Mouse (Mus musculus) hindbrain, embryonic 16.5 days (tissue): ENCODE measurements around the gene Bbs2. TPM values are rescaled to one million over a fixed set of nuclear protein-coding genes. Genes with fewer than 3 reads are reported as not detected.
"Not testable (repeated sequence)": the region's sequence is repeated elsewhere in the genome, so short reads cannot be mapped to it uniquely, and the experiment has no call there.

Source experiments
- ATAC-seq: fragments of 200-750 bp; cut with Nextera tagmentation; 2 replicates; pipeline ENCODE4 v1.8.0; 2017; ENCODE audit warnings: moderate TSS enrichment, moderate library complexity
- H3K27ac ChIP-seq: fragments of 300-500 bp; sonication (generic); 2 replicates; pipeline ENCODE4 v1.5.1; 2014; ENCODE audit warnings: low read depth, mild to moderate bottlenecking, control low read depth, low read length, moderate library complexity
- H3K27me3 ChIP-seq: fragments of 300-500 bp; sonication (generic); replicated peaks from 2 replicates; pipeline ENCODE4 v1.6.1; 2014; ENCODE audit warnings: low read length; ENCODE audit not compliant: control insufficient read depth, insufficient read depth
- H3K36me3 ChIP-seq: fragments of 300-500 bp; sonication (generic); 2 replicates; pipeline ENCODE4 v1.6.1; 2014; ENCODE audit warnings: mild to moderate bottlenecking, low read length, moderate library complexity, mixed read lengths; ENCODE audit not compliant: control insufficient read depth, insufficient read depth
- H3K4me1 ChIP-seq: fragments of 300-500 bp; sonication (generic); 2 replicates; pipeline ENCODE4 v1.6.1; 2014; ENCODE audit warnings: low read depth, low read length; ENCODE audit not compliant: control insufficient read depth, insufficient read depth
- H3K4me2 ChIP-seq: fragments of 300-500 bp; sonication (generic); 2 replicates; pipeline ENCODE4 v1.6.1; 2014; ENCODE audit warnings: mild to moderate bottlenecking, low read length, control low read depth, moderate library complexity
- H3K4me3 ChIP-seq: fragments of 300-500 bp; sonication (generic); 2 replicates; pipeline ENCODE4 v1.5.1; 2014; ENCODE audit warnings: mild to moderate bottlenecking, low read length, control low read depth, moderate library complexity
- H3K9ac ChIP-seq: fragments of 300-500 bp; sonication (generic); 2 replicates; pipeline ENCODE4 v1.6.1; 2014; ENCODE audit warnings: low read depth, mild to moderate bottlenecking, control low read depth, low read length, moderate library complexity
- H3K9me3 ChIP-seq: fragments of 300-500 bp; sonication (generic); 2 replicates; pipeline ENCODE4 v1.6.1; 2014; ENCODE audit warnings: mild to moderate bottlenecking, low read length, moderate library complexity; ENCODE audit not compliant: control insufficient read depth
- WGBS: fragments of 180-500 bp; shearing (Covaris S2); extraction: QIAGEN DNeasy Blood & Tissue Kit; methylation state at CpG from one replicate; pipeline ENCODE4 v1.1.7; 2014; 5-methylcytosine and 5-hydroxymethylcytosine counted together
- polyA plus RNA-seq: library from polyadenylated mRNA; unstranded; fragments of >200 nt; fragmentation: Nextera tagmentation; extraction: Ambion mirVana; gene quantifications from 2 replicates; pipeline ENCODE4 v1.2.1, GENCODE M21; 2015

The Bbs2 gene
- polyA plus RNA-seq, 1 experiment from 2014 or later: 22.0 TPM

DNA sequence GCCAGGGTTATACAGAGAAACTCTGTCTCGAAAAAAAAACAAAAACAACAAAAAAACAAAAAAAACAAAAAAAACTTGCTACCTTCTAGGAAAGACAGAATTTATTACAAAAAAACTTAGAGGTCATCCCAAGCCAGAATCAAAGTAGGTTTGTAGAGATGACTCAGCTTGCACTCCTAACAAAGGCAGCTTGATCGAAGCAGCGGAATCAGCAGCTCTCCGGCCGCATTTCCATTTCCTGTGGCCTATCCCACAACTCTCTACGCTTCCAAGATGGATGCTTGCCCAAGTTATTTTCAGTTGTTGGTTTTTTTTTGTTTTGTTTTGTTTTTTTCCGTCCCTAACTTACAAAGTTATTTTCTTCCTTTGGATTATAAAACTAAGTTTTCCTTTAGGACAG, 29.9 kb downstream of the Bbs2 start:
- Histone ChIP-seq H3K9ac (no peak overlapping the region), H3K9me3 (no peaks in the 10 kb centered on the region), H3K27me3 (no peaks in the 10 kb centered on the region), H3K4me2 (no peak overlapping the region), H3K36me3 (peaks cover 20% of the 10 kb centered on the region), H3K4me3 (no peak overlapping the region), H3K27ac (no peak overlapping the region), H3K4me1 (no peaks in the 10 kb centered on the region)
- WGBS: 96% methylated on average over 7 of the region's 7 CpGs
- no peak for ATAC-seq

DNA sequence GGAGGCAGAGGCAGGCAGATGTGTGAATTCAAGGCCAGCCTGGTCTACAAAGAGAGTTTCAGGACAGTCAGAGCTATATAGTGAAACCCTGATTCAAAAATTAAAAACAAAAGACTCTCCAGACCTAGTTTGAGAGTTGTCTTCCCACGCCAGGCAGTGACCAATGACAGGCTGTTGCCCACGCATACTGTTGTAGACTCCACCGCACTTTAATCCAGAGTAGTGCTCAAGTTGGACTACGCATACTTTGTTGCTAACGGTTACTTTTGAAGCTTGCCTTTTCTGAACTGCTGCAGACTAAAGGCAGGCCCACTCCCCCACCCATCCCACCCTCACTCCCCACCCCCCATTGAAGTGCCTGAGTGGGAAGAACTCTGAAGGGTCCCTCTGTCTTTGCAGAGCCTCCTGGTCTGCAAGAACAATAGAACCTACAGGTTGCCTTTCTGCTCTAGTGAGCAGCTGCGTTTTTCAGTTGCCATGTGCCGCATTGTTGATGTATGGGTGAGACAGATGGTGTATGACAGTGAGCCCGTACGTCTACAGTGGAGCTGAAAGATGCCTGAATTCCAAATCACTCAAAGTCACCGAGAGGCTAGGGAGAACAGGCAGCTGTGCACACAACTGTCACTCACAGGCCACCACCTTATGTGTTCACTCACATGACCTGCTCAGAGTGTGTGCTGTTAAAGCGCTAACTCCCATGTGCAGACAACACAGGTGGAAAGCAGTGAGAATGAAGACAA, 32.4 kb downstream of the Bbs2 start:
- Histone ChIP-seq H3K4me3 (no peak overlapping the region), H3K36me3 (peaks cover 30% of the 10 kb centered on the region), H3K27me3 (no peaks in the 10 kb centered on the region), H3K4me1 (no peaks in the 10 kb centered on the region), H3K27ac (no peak overlapping the region), H3K9me3 (no peaks in the 10 kb centered on the region), H3K4me2 (no peak overlapping the region), H3K9ac (no peak overlapping the region)
- ATAC-seq: peak; percentile 65
- WGBS: 23% methylated on average over 11 of the region's 11 CpGs

DNA sequence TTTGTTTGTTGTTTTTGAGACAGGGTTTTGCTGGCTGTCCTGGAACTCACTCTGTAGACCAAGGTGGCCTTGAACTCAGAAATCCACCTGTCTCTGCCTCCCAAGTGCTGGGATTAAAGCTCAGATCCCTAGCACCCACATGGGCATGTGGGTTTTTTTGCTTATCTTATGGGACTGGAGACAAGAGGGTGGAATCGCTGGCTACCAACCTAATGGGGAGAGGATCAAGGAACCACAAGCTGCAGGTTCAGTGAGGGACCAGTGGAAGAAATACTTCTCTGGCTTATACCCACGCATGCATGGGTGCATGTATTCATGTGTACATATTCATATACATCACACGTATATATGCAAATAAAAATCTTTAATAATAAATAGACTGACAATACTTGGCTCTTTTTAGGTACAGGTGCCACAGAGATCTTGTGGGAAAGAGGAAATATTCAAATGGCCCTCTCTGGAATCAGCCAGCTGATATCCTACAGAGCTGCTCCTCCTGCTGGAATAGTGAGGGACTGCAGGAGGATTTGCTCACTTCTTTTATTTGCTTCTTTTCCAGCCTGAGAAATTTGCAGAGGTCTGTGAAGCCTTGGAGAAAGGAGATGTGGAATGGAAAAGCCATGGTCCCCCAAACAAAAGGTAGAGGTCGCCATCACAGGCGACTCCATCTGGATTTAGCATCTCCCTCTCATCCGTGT, 41.4 kb downstream of the Bbs2 start:
- WGBS: 67% methylated on average over 6 of the region's 6 CpGs
- Histone ChIP-seq H3K4me3 (no peak overlapping the region), H3K9ac (no peak overlapping the region), H3K9me3 (no peaks in the 10 kb centered on the region), H3K27ac (no peak overlapping the region), H3K36me3 (peaks cover 36% of the 10 kb centered on the region), H3K4me1 (no peaks in the 10 kb centered on the region), H3K27me3 (no peaks in the 10 kb centered on the region), H3K4me2 (no peak overlapping the region)
- ATAC-seq: no peak

DNA sequence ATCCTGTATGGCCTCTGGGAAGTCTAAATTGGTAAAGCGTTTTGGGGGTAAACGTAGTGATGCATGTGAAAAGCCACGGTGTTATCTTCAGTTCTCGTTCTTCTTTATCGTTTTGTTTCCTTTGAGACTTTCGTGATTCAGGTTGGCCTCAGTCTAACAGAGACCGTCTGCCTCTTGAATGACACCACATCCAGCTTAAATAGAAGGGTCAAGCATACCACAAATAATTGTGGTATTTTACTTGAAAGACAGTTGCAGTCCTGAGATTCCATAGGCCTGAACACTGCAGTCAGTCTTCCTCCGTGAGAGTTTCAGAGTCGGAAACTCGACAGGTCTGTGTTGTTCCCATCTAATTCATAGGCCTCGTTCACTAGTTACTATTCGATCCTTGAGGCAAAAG, 46.0 kb downstream of the Bbs2 start:
- H3K4me3 ChIP-seq: no peak overlapping the region
- H3K27ac ChIP-seq: no peak overlapping the region
- no peak for ATAC-seq
- H3K4me2 ChIP-seq: no peak overlapping the region
- no peaks in the 10 kb centered on the region for H3K27me3 ChIP-seq
- peaks cover 24% of the 10 kb centered on the region for H3K36me3 ChIP-seq
- WGBS: 92% methylated on average over 12 of the region's 12 CpGs
- no peaks in the 10 kb centered on the region for H3K4me1 ChIP-seq
- no peaks in the 10 kb centered on the region for H3K9me3 ChIP-seq
- H3K9ac ChIP-seq: no peak overlapping the region

DNA sequence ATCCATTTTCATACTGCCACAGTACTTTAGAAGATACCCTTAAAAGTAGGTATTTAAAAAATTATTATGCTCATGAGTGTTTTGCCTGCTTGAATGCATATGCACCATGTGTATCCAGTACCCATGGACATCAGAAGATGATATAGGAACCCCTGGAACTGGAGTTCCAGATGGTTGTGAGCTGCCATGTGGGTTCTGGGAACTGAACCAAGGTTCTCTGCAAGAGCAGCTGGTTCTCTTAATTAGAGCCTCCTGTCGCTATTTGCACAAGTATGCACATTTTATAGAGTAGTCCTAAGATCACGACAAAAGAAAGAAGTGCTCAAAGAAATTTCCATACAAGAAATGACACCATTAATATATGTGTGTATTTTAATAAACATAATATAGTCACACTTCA, 50.9 kb downstream of the Bbs2 start:
- Histone ChIP-seq H3K4me3 (no peak overlapping the region), H3K9ac (no peak overlapping the region), H3K4me2 (no peak overlapping the region), H3K36me3 (peaks cover 12% of the 10 kb centered on the region; the same call in 1 of the 2 replicates), H3K4me1 (no peaks in the 10 kb centered on the region), H3K27ac (no peak overlapping the region), H3K9me3 (no peaks in the 10 kb centered on the region), H3K27me3 (no peaks in the 10 kb centered on the region)
- WGBS: 72% methylated on average over 2 of the region's 2 CpGs
- ATAC-seq: no peak

DNA sequence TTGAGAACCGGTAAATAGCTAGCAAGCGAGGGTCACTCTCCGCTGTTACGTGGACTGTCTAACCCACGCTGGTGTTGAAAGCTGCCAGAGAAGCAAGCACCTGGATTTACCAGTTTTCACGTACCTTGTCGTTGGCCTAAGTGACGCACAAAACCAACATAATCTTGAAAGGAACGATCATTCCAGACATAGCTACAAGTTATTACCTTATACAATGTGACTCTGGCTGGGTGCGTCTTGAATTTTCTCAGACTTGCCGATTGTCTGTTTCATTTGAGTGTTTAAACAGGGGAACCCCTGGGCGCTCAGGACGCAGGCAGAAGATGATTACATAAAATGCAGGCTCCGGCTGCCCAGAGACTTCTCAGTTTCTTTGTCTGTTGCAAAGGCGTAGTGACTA, 60.9 kb downstream of the Bbs2 start:
- no peak overlapping the region for H3K27ac ChIP-seq
- peaks cover 10% of the 10 kb centered on the region for H3K36me3 ChIP-seq
- no peaks in the 10 kb centered on the region for H3K27me3 ChIP-seq
- H3K9ac ChIP-seq: peak overlapping the region; percentile 77
- peak overlapping the region; percentile 53 for H3K4me2 ChIP-seq
- H3K4me1 ChIP-seq: peaks cover 21% of the 10 kb centered on the region
- no peak for ATAC-seq
- WGBS: 6% methylated on average over 15 of the region's 15 CpGs
- peak overlapping the region; percentile 63 for H3K4me3 ChIP-seq
- no peaks in the 10 kb centered on the region for H3K9me3 ChIP-seq

DNA sequence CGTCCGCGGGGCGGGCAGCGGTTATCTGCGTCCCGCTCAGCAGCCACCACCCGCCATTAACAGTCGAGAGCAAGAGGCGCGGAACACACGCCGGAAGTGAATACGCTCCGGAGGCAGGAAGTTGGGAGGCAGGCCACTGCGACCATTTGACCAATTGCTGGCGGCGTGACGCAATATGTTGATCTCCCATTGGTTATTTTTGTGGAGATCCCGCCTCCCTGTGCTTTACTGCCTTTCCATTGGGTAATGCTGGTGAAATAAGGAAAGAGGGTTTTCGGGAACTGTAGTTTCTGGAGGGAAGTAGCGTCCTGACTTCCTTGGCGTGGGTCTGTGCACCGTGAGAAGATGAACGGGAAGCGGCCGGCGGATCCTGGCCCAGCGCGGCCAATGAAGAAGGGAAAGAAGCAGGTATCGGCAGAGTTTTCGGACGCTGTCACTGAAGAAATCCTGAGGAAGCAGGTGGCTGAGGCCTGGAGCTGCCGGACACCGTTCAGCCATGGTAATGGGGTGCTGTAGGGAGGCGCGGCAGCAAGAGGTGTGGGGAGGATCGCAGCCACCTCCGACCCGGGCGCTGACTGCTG, 61.7 kb downstream of the Bbs2 start, which contains the start of the genes Nudt21 and Ogfod1:
TSS of gene Nudt21 (minus strand) at position 88 of the 581 bp plus-strand sequence.
TSS of gene Ogfod1 (plus strand) at position 255 of the 581 bp plus-strand sequence.
- Histone ChIP-seq H3K9me3 (no peaks in the 10 kb centered on the region), H3K4me3 (peak within 1 kb of the TSS; percentile 63), H3K27me3 (no peaks in the 10 kb centered on the region), H3K36me3 (peaks cover 10% of the 10 kb centered on the region), H3K9ac (peak within 1 kb of the TSS; percentile 77), H3K4me2 (peak within 1 kb of the TSS; percentile 71), H3K27ac (peak within 1 kb of the TSS; percentile 76), H3K4me1 (peaks cover 21% of the 10 kb centered on the region)
- ATAC-seq: peak; percentile 99
- under 1% methylated on average over 41 of the region's 41 CpGs for WGBS

DNA sequence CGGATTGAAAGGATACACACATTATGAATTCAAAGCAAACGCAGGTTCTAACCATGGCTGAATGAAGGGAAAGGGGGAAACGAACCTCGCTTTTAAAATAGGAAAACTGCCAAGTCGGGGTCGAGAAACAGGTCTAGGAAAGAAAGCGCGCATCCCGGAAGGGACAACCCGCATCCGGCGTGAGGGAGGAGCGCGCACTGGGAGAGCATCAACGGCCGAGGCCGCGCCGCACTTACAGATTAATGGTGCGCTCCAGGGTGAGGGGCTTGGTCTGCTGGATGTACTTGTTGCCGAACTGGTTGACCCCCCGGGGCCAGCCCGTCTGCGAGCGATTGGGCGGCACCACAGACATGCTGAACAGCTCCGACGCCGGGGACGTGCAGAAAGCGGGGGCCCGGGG, 62.2 kb downstream of the Bbs2 start:
- Histone ChIP-seq H3K4me2 (peak overlapping the region; percentile 71), H3K9ac (peak overlapping the region; percentile 64), H3K4me1 (peaks cover 21% of the 10 kb centered on the region), H3K27ac (peak overlapping the region; percentile 76), H3K4me3 (peak overlapping the region; percentile 63)
- under 1% methylated on average over 22 of the region's 32 CpGs for WGBS
- not testable (repeated sequence) for H3K27me3 ChIP-seq, H3K9me3 ChIP-seq, H3K36me3 ChIP-seq
- peak; percentile 90 for ATAC-seq

DNA sequence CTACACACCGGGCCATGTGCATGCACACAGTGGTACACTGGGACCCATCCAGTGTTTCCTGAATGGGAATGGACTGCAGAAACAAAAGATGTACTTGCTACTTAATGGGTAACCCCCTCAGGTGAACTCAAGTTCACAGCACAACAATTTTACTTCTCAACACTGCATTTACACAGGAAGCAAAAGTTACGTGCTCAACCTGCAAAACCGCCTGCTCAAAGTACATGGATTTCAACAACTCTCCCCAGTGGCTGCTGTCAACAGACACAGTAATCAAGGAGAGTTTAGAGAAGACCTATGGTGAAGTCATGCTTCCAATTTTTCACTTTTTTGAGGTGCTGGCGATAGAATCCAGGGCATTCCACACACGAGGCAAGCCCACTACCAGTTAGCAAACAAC, 63.5 kb downstream of the Bbs2 start:
- WGBS: 63% methylated on average over 5 of the region's 5 CpGs
- Histone ChIP-seq H3K36me3 (peaks cover 12% of the 10 kb centered on the region), H3K4me3 (peak overlapping the region; percentile 2; the same call in 1 of the 2 replicates), H3K9ac (no peak overlapping the region), H3K4me1 (peaks cover 21% of the 10 kb centered on the region), H3K4me2 (peak overlapping the region; percentile 71), H3K27me3 (no peaks in the 10 kb centered on the region), H3K27ac (no peak overlapping the region), H3K9me3 (no peaks in the 10 kb centered on the region)
- ATAC-seq: no peak
